ENCODE assay signal across 19 mouse cellular contexts in genomic region chr2:103627101-103627500, GRCm38 (mm10).
A peak's percentile ranks its signal among the peaks of the same experiment; 100 is the strongest.
DNase-seq lines count a peak whose midpoint lies in the region; ATAC-seq and TF ChIP-seq lines count a peak whose summit lies in the region.
"Had no signal": no experiment of that assay in that cellular context is flagged by ENCODE, and none has a peak within 500 bp of the region (broad histone marks: within the 10 kb centered on the region; RNA-seq: fewer than 3 reads in every experiment).

No protein-coding gene starts in this region.

- no peak overlapping the region for H3K9ac ChIP-seq in lung, postnatal 0 days (replicated peaks; ENCODE audit: low read depth)
- H3K9ac ChIP-seq: lung, embryonic 15.5 days; midbrain, embryonic 15.5 days had no signal

- no peak overlapping the region for H3K27ac ChIP-seq in lung, postnatal 0 days (ENCODE audit: low read length)
- H3K27ac ChIP-seq: layer of hippocampus, adult 2 months; lung, embryonic 15.5 days; macrophage; midbrain, embryonic 15.5 days had no signal

- intact Hi-C loops in left cerebral cortex, postnatal 25 days (cut with DNase I) = no loop called here

- peak; percentile 34 to 40 for DNase-seq in spleen, postnatal 36 days (ENCODE audit: low spot score in 2 of 2)
- DNase-seq in spleen, adult 18-20 months = no peak
- DNase-seq in ovary, adult 18-20 months (ENCODE audit: low spot score) = no peak
- DNase-seq in lung, postnatal 0 days (ENCODE audit: low spot score) = no peak
- no peak for DNase-seq in left cerebral cortex, postnatal 25 days (ENCODE audit: low spot score in 2 of 2)
- DNase-seq: cerebellum, adult 18-20 months; gastrocnemius, postnatal 14 days; kidney, adult 8-10 months; kidney, postnatal 14 days; right cerebral cortex, postnatal 4 days had no signal

- H3K9me3 ChIP-seq in lung, postnatal 0 days (ENCODE audit: low read length) = no peaks in the 10 kb centered on the region
- H3K9me3 ChIP-seq: G1E; lung, embryonic 15.5 days; midbrain, embryonic 15.5 days had no signal

- 73% methylated on average over 7 of the region's 7 CpGs for WGBS in lung, postnatal 0 days

- TF ChIP-seq EP300 in lung, postnatal 0 days (IDR thresholded peaks at IDR 0.05) = no peak

- no peak overlapping the region for H3K4me2 ChIP-seq in lung, postnatal 0 days (replicated peaks; ENCODE audit: low read depth, low read length)
- H3K4me2 ChIP-seq: liver, embryonic 11.5 days; lung, embryonic 15.5 days; midbrain, embryonic 15.5 days had no signal

- H3K4me3 ChIP-seq in lung, postnatal 0 days (ENCODE audit: low read depth, low read length) = no peak overlapping the region
- H3K4me3 ChIP-seq: layer of hippocampus, adult 2 months; lung, embryonic 15.5 days; midbrain, embryonic 15.5 days had no signal

- no peaks in the 10 kb centered on the region for H3K4me1 ChIP-seq in lung, postnatal 0 days (ENCODE audit: insufficient read depth, low read depth, low read length)

- H3K36me3 ChIP-seq in lung, postnatal 0 days (ENCODE audit: insufficient read depth, low read length) = no peaks in the 10 kb centered on the region
- H3K36me3 ChIP-seq: G1E; lung, embryonic 15.5 days; midbrain, embryonic 15.5 days had no signal

- TF ChIP-seq CTCF in lung, postnatal 0 days (IDR thresholded peaks at IDR 0.05) = no peak

- ATAC-seq in activated CD4-positive, CD25-positive, alpha-beta regulatory T cell, adult 4 months = peak; percentile 45
- 0 out of 2 replicates have a peak, but pooled peaks have one; percentile 40 for ATAC-seq in monocyte, adult 5-6 weeks (replicated peaks; ENCODE audit: insufficient number of reproducible peaks, low FRiP score, low TSS enrichment, poor library complexity, severe bottlenecking)
- no peak for ATAC-seq in lung, postnatal 0 days
- ATAC-seq: forebrain, embryonic 14.5 days; midbrain, embryonic 15.5 days had no signal

- no peaks in the 10 kb centered on the region for H3K27me3 ChIP-seq in lung, postnatal 0 days (replicated peaks; ENCODE audit: insufficient read depth, low read length)
- H3K27me3 ChIP-seq: lung, embryonic 15.5 days; midbrain, embryonic 15.5 days had no signal

Comparison
In these comparisons a context has a peak if more than half of its experiments do, and no peak if none do; other contexts are left out.
1. DNase-seq: peak in spleen, postnatal 36 days (2 of 2); none in spleen, adult 18-20 months (0 of 2), ovary, adult 18-20 months (single experiment), lung, postnatal 0 days (single experiment) and left cerebral cortex, postnatal 25 days (0 of 2).